Mouse (Mus musculus) neural tube, embryonic 11.5 days (tissue): ENCODE data around the gene Cldn10. TPM values are rescaled to one million over a fixed set of nuclear protein-coding genes. Genes with fewer than 3 reads are reported as not detected.
A peak's percentile ranks its signal among the peaks of the same experiment; 100 is the strongest.

ENCODE experiments used
- ATAC-seq: fragments of 200-750 bp; cut with Nextera tagmentation; 2 replicates; pipeline ENCODE4 v1.8.0; 2017; ENCODE audit warnings: moderate number of reproducible peaks, mild to moderate bottlenecking, moderate TSS enrichment, moderate library complexity; ENCODE audit not compliant: insufficient read depth, low FRiP score, low TSS enrichment
- DNase-seq: peaks from one replicate; pipeline ENCODE4 v3.0.0-alpha.2; 2015; ENCODE audit warnings: low spot score
- H3K27ac ChIP-seq: fragments of 300-500 bp; sonication (generic); 2 replicates; pipeline ENCODE4 v1.5.1; 2014; ENCODE audit warnings: low read depth, mild to moderate bottlenecking, low read length
- H3K27me3 ChIP-seq: fragments of 300-500 bp; sonication (generic); 2 replicates; pipeline ENCODE4 v1.6.1; 2014; ENCODE audit warnings: mild to moderate bottlenecking, low read length, mixed read lengths; ENCODE audit not compliant: control insufficient read depth, insufficient read depth
- H3K36me3 ChIP-seq: fragments of 300-500 bp; sonication (generic); 2 replicates; pipeline ENCODE4 v1.6.1; 2014; ENCODE audit warnings: mild to moderate bottlenecking, low read length, moderate library complexity, mixed read lengths; ENCODE audit not compliant: control insufficient read depth, insufficient read depth
- H3K4me1 ChIP-seq: fragments of 300-500 bp; sonication (generic); 2 replicates; pipeline ENCODE4 v1.6.1; 2014; ENCODE audit warnings: low read length, mixed read lengths; ENCODE audit not compliant: control insufficient read depth, insufficient read depth
- H3K4me2 ChIP-seq: fragments of 300-500 bp; sonication (generic); 2 replicates; pipeline ENCODE4 v1.6.1; 2014; ENCODE audit warnings: low read depth, mild to moderate bottlenecking, moderate library complexity
- H3K4me3 ChIP-seq: fragments of 300-500 bp; sonication (generic); 2 replicates; pipeline ENCODE4 v1.5.1; 2014; ENCODE audit warnings: low read depth, low read length
- H3K9ac ChIP-seq: fragments of 300-500 bp; sonication (generic); 2 replicates; pipeline ENCODE4 v1.6.1; 2014; ENCODE audit warnings: mild to moderate bottlenecking, low read length
- H3K9me3 ChIP-seq: fragments of 300-500 bp; sonication (generic); 2 replicates; pipeline ENCODE4 v1.6.1; 2016; ENCODE audit warnings: low read length; ENCODE audit not compliant: control insufficient read depth
- WGBS: fragments of 180-500 bp; shearing (Covaris S2); extraction: QIAGEN DNeasy Blood & Tissue Kit; methylation state at CpG from one replicate; pipeline ENCODE4 v1.1.7; 2014; 5-methylcytosine and 5-hydroxymethylcytosine counted together
- polyA plus RNA-seq: library from polyadenylated mRNA; unstranded; fragments of >200 nt; fragmentation: Nextera tagmentation; extraction: Ambion mirVana; gene quantifications from 2 replicates; pipeline ENCODE4 v1.2.1, GENCODE M21; 2014

The Cldn10 gene
- polyA plus RNA-seq, 1 experiment from 2014 or later, result 0.38 TPM

DNA sequence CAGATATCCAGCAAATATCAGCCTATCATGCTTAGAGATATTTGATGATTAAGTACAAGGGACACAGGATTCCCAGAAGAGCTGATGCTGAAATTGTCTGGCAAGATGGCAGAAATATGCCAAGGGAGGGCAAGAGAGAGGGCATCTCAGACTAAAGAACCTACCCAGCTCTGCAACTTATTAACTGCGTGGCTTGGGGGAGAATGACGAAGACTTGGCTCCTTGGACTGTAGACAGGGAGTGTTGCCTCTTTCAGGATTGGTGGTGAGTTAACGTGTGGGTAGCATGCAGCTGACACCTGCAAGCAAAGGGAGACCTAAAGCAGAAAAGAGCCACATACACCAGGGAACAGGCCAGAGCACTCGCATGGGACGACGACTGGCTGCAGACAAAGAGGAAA lies 5.7 kb downstream of the Cldn10 start:
- ATAC-seq, result no peak
- WGBS, result 88% methylated on average over 6 of the region's 6 CpGs

DNA sequence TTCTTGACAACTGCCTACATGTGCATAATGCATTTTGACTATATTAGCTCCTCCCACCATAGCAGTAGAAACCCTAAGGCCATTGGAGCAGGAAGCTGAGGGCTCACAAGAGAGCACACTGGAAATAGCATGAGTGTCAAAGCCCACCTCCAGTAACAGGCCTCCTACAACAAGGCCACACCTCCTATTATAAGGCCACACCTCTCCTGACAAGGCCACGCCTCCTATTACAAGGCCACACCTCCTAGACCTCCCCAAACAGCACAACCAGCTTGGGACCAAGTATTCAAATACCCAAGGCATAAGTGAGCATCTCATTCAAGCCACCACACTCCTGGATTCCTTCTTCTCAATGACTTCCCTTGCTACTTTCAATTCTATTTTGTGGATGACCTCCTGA lies 6.5 kb downstream of the Cldn10 start:
- H3K27me3 ChIP-seq, result no peaks in the 10 kb centered on the region
- H3K4me2 ChIP-seq, result no peak overlapping the region
- H3K9ac ChIP-seq, result no peak overlapping the region
- 67% methylated on average over 1 of the region's 1 CpGs for WGBS
- H3K36me3 ChIP-seq, result no peaks in the 10 kb centered on the region
- no peak for DNase-seq
- ATAC-seq, result no peak
- H3K27ac ChIP-seq, result no peak overlapping the region
- H3K9me3 ChIP-seq, result no peaks in the 10 kb centered on the region
- H3K4me1 ChIP-seq, result no peaks in the 10 kb centered on the region; the same call in 1 of the 2 replicates
- H3K4me3 ChIP-seq, result no peak overlapping the region

More for the DNA sequence above, 5.7 kb downstream of the Cldn10 start:
- DNase-seq, result no peak
- Histone ChIP-seq H3K9me3 (no peaks in the 10 kb centered on the region), H3K4me1 (no peaks in the 10 kb centered on the region; the same call in 1 of the 2 replicates), H3K27ac (no peak overlapping the region), H3K27me3 (no peaks in the 10 kb centered on the region), H3K4me3 (no peak overlapping the region), H3K9ac (no peak overlapping the region), H3K36me3 (no peaks in the 10 kb centered on the region), H3K4me2 (no peak overlapping the region)

DNA sequence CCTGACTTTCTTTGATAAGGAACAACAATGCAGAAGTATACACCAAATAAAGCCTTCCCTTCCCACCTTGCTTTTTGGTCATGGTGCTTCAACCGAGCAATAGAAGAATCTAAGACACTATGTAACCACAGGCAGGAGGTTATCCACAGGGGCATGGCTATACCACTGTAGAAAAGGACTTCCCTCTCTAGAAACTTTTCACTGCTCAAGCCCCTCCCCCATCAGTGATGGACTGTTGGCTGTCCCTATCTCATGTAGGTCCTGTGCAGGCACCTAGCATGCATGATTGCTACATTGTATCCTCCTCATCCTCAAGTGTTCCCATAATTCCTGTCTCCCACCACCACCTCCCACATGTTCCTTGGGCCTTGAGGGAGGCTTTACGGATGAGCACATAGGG lies 7.2 kb downstream of the Cldn10 start:
- no peaks in the 10 kb centered on the region; the same call in 1 of the 2 replicates for H3K4me1 ChIP-seq
- no peak overlapping the region for H3K9ac ChIP-seq
- ATAC-seq (no peak), DNase-seq (no peak)
- WGBS, result 91% methylated on average over 2 of the region's 2 CpGs
- no peak overlapping the region for H3K27ac ChIP-seq
- no peak overlapping the region for H3K4me2 ChIP-seq
- H3K36me3 ChIP-seq, result no peaks in the 10 kb centered on the region
- H3K4me3 ChIP-seq, result no peak overlapping the region
- no peaks in the 10 kb centered on the region for H3K27me3 ChIP-seq
- H3K9me3 ChIP-seq, result no peaks in the 10 kb centered on the region

DNA sequence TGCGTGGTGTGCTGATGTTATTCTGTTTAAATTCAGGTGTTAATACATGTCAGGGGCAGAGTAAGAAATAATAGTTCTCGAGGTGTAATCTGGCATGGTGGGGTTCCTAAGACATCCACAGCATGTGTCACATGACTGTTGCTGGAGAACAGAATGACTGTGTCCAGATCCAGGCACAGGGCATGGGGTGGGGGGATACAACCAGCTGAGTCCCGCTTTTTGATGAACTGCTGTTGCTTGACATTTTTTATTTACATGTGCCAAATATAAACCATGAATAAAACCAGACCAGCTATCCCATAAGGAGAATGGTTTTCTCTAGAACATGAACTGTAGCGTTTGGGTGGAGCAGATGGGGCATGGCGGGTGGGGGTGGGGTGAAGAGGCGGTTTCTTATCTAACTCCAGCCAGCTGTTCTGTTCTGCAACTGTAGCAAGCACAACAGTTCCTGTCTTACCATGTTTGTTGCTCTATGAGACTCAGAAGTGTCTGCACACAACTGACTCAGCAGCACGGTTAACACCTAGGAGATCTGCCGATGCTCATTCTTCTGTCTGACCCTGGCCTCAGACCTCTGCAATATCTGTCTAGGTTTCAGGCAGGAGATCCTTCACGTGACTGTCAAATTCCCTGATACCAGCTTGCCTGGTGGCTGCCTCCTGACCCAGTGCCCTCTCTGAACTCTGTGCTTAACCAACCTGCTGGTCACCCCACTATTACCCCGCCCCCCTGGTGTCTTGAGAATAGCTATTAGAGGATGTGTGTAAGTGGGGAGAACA lies 8.4 kb downstream of the Cldn10 start:
- H3K9ac ChIP-seq, result no peak overlapping the region
- no peaks in the 10 kb centered on the region for H3K27me3 ChIP-seq
- WGBS, result 67% methylated on average over 10 of the region's 10 CpGs
- no peak overlapping the region for H3K4me2 ChIP-seq
- no peaks in the 10 kb centered on the region; the same call in 1 of the 2 replicates for H3K4me1 ChIP-seq
- no peaks in the 10 kb centered on the region for H3K9me3 ChIP-seq
- H3K27ac ChIP-seq, result 0 out of 2 replicates have a peak overlapping the region, but pooled peaks have one; percentile 49
- no peak; the same call in 1 of the 2 replicates for ATAC-seq
- no peak for DNase-seq
- no peaks in the 10 kb centered on the region for H3K36me3 ChIP-seq
- no peak overlapping the region for H3K4me3 ChIP-seq

DNA sequence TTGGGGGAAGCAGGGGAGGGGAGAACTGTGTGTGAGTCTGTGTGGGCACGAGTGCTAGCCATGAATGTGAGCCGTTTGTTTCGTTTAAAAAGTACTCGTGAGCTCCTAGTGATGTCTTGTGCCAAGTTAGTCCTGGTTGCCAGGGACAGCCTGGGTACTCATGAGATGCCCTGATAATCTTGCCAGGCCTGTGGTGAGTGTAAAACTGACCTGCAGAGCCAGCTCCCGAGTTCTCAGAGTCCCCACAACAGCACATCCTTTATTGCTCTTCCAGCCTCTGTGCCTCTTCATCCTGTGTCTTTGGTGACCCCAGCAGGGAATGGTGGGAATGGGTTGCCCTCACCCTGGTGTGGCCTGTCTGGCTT lies 9.0 kb downstream of the Cldn10 start:
- Histone ChIP-seq H3K4me1 (no peaks in the 10 kb centered on the region; the same call in 1 of the 2 replicates), H3K36me3 (no peaks in the 10 kb centered on the region), H3K27ac (0 out of 2 replicates have a peak overlapping the region, but pooled peaks have one; percentile 49), H3K9me3 (no peaks in the 10 kb centered on the region), H3K4me2 (no peak overlapping the region), H3K27me3 (no peaks in the 10 kb centered on the region), H3K9ac (no peak overlapping the region), H3K4me3 (no peak overlapping the region)
- no peak for DNase-seq
- WGBS, result 57% methylated on average over 5 of the region's 5 CpGs
- no peak for ATAC-seq

DNA sequence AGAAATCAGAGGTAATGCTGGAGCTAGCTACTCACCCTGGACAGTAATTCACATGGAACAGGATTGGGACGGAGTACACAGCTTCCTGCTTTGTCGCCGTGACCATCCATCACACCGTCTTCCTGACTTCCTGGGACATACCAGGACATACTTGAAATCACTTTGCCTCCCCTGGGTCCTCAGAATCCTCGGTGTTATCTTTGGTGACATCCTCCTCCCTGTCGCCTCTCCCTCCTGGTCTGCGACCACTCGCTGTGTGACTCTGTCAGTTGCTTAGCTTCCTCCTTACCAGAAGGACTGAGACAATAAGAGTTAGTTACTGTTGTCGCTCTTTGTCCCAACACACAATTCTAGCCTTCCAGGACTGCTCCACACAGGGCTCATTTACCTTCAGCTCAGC lies 9.6 kb downstream of the Cldn10 start:
- WGBS, result 74% methylated on average over 9 of the region's 9 CpGs
- Histone ChIP-seq H3K9ac (no peak overlapping the region), H3K4me3 (no peak overlapping the region), H3K9me3 (no peaks in the 10 kb centered on the region), H3K36me3 (no peaks in the 10 kb centered on the region), H3K4me2 (no peak overlapping the region), H3K4me1 (no peaks in the 10 kb centered on the region; the same call in 1 of the 2 replicates), H3K27ac (no peak overlapping the region), H3K27me3 (no peaks in the 10 kb centered on the region)
- DNase-seq (no peak), ATAC-seq (no peak)

DNA sequence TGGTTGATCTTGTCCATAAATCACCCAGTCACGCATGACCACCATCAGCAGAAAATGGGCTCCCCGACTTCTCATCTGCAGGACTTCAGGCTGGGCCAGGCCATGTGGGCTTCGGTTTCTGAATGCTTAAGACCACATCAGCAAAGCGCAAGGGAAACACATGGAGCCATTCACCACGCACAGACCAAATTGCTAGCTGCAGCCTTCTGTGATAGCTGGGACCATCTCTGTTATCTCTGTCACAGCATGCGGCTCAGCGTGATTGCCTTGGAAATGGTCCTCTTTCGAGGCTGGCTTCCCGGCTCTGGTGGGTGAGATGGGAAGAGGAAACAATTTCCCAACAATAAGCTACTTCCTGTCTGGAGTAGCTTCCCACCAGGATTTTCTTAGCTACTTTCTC lies 12.2 kb downstream of the Cldn10 start:
- no peak overlapping the region for H3K27ac ChIP-seq
- no peak overlapping the region for H3K9ac ChIP-seq
- WGBS, result 54% methylated on average over 9 of the region's 9 CpGs
- no peak for DNase-seq
- H3K4me3 ChIP-seq, result no peak overlapping the region
- ATAC-seq, result no peak
- no peaks in the 10 kb centered on the region for H3K36me3 ChIP-seq
- no peak overlapping the region for H3K4me2 ChIP-seq
- H3K4me1 ChIP-seq, result no peaks in the 10 kb centered on the region; the same call in 1 of the 2 replicates
- no peaks in the 10 kb centered on the region for H3K9me3 ChIP-seq
- H3K27me3 ChIP-seq, result no peaks in the 10 kb centered on the region

DNA sequence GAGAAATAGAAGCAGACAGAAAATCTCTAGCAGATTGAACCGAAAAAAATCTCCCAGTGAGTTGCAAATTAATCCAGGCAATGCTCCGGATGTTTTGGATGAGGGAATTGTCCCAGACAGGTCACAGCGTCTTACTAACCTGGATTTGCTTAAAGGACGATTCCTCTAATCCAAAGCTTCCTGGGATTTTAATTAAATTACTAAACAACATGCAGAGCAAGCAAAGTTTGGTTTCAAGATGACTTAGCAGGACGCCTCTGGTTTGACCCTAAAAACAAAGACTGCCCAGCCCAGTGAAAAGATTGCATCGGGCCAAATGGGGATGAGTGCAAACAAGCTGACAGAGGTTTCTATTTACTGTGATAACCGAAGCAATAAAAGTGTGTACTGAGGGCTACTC lies 16.2 kb downstream of the Cldn10 start:
- ATAC-seq (no peak), DNase-seq (no peak)
- WGBS, result 55% methylated on average over 7 of the region's 7 CpGs
- Histone ChIP-seq H3K9ac (no peak overlapping the region), H3K4me1 (no peaks in the 10 kb centered on the region), H3K27ac (no peak overlapping the region), H3K4me3 (no peak overlapping the region), H3K9me3 (no peaks in the 10 kb centered on the region), H3K4me2 (no peak overlapping the region), H3K27me3 (no peaks in the 10 kb centered on the region), H3K36me3 (no peaks in the 10 kb centered on the region)

DNA sequence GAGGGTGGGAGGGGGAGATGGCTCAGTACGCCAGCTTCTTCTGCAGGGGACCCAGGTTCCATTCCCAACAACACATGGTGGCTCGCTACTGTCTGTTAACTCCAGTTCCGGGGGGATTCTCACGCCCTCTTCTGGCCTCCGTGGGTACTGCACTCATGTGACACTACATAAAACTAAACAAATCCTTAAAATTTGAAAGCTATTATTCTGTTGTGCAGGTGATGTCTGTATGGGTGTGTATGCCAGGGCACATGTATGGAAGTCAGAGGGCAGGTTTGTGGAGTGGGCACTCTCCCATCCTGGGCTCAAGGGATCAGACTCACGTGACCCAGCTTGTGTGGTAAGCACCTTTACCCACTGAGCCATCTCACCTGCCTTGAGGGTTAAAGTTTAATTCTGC lies 16.6 kb downstream of the Cldn10 start:
- Histone ChIP-seq H3K36me3 (no peaks in the 10 kb centered on the region), H3K9me3 (no peaks in the 10 kb centered on the region), H3K27ac (no peak overlapping the region), H3K4me3 (no peak overlapping the region), H3K4me2 (no peak overlapping the region), H3K9ac (no peak overlapping the region), H3K27me3 (no peaks in the 10 kb centered on the region), H3K4me1 (no peaks in the 10 kb centered on the region)
- DNase-seq, result no peak
- WGBS, result 36% methylated on average over 6 of the region's 6 CpGs
- ATAC-seq, result no peak
